Mouse (Mus musculus): ENCODE data around the gene Osbpl7. TPM values are rescaled to one million over a fixed set of nuclear protein-coding genes. Genes with fewer than 3 reads are reported as not detected.

Osbpl7 gene
- total RNA-seq, 2 experiments from 2014 or later = 3.8 to 4.9 TPM

Small RNAs within 50 kb of the gene (microRNA-seq; reads per million reads assigned to microRNA genes)
- 0 to 0.67 reads per million in 2 experiments for gene Mir8103 (ENCODE audit: borderline number of aligned reads in 2 of 2)

Other genes starting within 250 kb of the Osbpl7 start
- 100 to 1,000 TPM; 397 to 404 TPM for gene Nfe2l1, start 220.7 kb upstream of the Osbpl7 start, total RNA-seq (2021)
- 10 to 100 TPM; 36.0 to 39.4 TPM for gene Copz2, start 200.8 kb upstream of the Osbpl7 start, total RNA-seq (2021)
- 10 to 100 TPM; 22.7 to 23.7 TPM for gene Cdk5rap3, start 134.1 kb upstream of the Osbpl7 start, total RNA-seq (2021)
- gene Prr15l, start 122.5 kb upstream of the Osbpl7 start, total RNA-seq (2021) = 1 to 10 TPM in 1 of 2 experiments, under 1 TPM in 1; 0.73 to 1.8 TPM
- 10 to 100 TPM; 12.8 to 13.9 TPM for gene Pnpo, start 106.6 kb upstream of the Osbpl7 start, total RNA-seq (2021)
- 10 to 100 TPM; 10.3 to 13.8 TPM for gene Sp2, start 67.7 kb upstream of the Osbpl7 start, total RNA-seq (2021)
- under 1 TPM in 1 of 2 experiments, not detected in 1; 0.14 TPM for gene Sp6, start 37.2 kb upstream of the Osbpl7 start, total RNA-seq (2021)
- gene Scrn2, start 20.7 kb upstream of the Osbpl7 start, total RNA-seq (2021) = 10 to 100 TPM; 13.7 to 14.1 TPM
- not detected for gene Lrrc46, start 9.2 kb upstream of the Osbpl7 start, total RNA-seq (2021)
- 10 to 100 TPM; 85.0 to 89.8 TPM for gene Mrpl10, start 9.1 kb upstream of the Osbpl7 start, total RNA-seq (2021)
- not detected for gene Tbx21, start 64.7 kb downstream of the Osbpl7 start, total RNA-seq (2021)
- 10 to 100 TPM; 11.0 to 15.3 TPM for gene Tbkbp1, start 100.9 kb downstream of the Osbpl7 start, total RNA-seq (2021)
- gene Kpnb1, start 137.3 kb downstream of the Osbpl7 start, total RNA-seq (2021) = 10 to 100 TPM; 83.7 to 85.7 TPM
- gene Npepps, start 230.0 kb downstream of the Osbpl7 start, total RNA-seq (2021) = 10 to 100 TPM; 79.6 to 87.6 TPM